Mouse (Mus musculus) stomach, postnatal 0 days (tissue): Measurements from ENCODE around the gene Rcn1.

Experiments used
- CTCF ChIP-seq: IDR thresholded peaks from 2 replicates; pipeline ENCODE4 v1.5.1; 2016; ENCODE audit warnings: antibody characterized with exemption, low read depth, mild to moderate bottlenecking, moderate library complexity
- EP300 ChIP-seq: optimal IDR thresholded peaks from 2 replicates; pipeline ENCODE3; 2016; ENCODE audit warnings: antibody characterized with exemption

- TF ChIP-seq CTCF (no peak), EP300 (no peak)
Observed at GRCm38 (mm10) chr2:105430373-105430772, 31.3 kb upstream of the Rcn1 start.
